Mouse (Mus musculus): ENCODE measurements around the gene Prss41. TPM values are rescaled to one million over a fixed set of nuclear protein-coding genes. Genes with fewer than 3 reads are reported as not detected.
A peak's percentile ranks its signal among the peaks of the same experiment; 100 is the strongest.

Prss41 gene
- polyA plus RNA-seq, 1 experiment from 2014 or later = 2.0 TPM

DNA sequence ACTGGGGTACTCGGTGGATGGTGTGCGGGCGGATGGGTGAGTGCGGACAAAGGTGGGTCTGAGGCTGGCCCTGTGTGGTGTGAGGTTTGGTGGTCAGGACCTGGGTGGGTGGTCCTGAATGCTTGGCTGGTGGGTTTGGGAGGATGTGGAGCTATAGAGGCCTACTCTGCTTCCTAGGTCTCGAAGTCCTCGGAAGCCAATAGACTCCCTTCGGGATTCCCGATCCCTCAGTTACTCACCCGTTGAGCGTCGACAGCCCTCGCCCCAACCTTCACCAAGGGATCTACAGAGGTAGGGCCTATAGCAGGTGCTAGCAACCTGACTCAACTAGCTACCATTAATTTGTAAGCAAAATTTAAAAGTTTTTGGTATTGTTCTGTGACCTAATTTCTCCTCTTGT is 20.4 kb downstream of the Prss41 start:
- Histone ChIP-seq H3K4me2 (no peak overlapping the region), H3K27me3 (no peaks in the 10 kb centered on the region), H3K36me3 (peaks cover 87% of the 10 kb centered on the region), H3K4me3 (no peak overlapping the region), H3K27ac (no peak overlapping the region), H3K9me3 (peaks cover 14% of the 10 kb centered on the region), H3K9ac (no peak overlapping the region), H3K4me1 (peaks cover 15% of the 10 kb centered on the region)
- no peak; the same call in 1 of the 2 replicates for ATAC-seq (ENCODE audit: insufficient number of reproducible peaks, insufficient read depth, low FRiP score, low TSS enrichment, low read depth)
- WGBS = 88% methylated on average over 12 of the region's 12 CpGs

GRCm38 (mm10) chr17:23823018-23823417 is 21.0 kb downstream of the Prss41 start:
- no peak for ATAC-seq (ENCODE audit: insufficient number of reproducible peaks, insufficient read depth, low FRiP score, low TSS enrichment, low read depth)
- Histone ChIP-seq H3K27ac (no peak overlapping the region), H3K36me3 (peaks cover 93% of the 10 kb centered on the region), H3K4me2 (no peak overlapping the region), H3K4me1 (peaks cover 11% of the 10 kb centered on the region), H3K9me3 (peaks cover 20% of the 10 kb centered on the region), H3K27me3 (no peaks in the 10 kb centered on the region), H3K9ac (no peak overlapping the region), H3K4me3 (no peak overlapping the region)
- 85% methylated on average over 16 of the region's 16 CpGs for WGBS

DNA sequence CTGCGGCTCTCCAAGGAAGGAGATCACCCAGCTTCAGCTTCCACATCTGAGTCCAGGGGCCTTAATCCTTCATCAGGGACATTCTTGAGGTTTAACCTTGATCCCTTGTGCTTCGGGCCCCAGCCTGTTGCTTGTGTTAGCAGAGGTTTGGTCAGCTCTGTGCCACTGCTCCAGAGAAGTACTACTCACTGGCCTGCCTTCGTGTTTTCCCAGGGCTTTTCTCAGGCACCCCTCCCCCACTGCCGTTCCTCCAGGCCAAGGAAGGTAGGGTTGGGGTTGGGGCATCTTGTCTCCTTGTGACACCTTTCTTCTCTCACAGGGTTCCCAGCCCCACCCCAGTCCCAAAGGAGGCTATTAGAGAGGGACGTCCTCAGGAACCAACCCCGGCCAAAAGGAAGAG is 21.9 kb downstream of the Prss41 start:
- 69% methylated on average over 6 of the region's 6 CpGs for WGBS
- H3K4me2 ChIP-seq = no peak overlapping the region
- no peak for ATAC-seq (ENCODE audit: insufficient number of reproducible peaks, insufficient read depth, low FRiP score, low TSS enrichment, low read depth)

DNA sequence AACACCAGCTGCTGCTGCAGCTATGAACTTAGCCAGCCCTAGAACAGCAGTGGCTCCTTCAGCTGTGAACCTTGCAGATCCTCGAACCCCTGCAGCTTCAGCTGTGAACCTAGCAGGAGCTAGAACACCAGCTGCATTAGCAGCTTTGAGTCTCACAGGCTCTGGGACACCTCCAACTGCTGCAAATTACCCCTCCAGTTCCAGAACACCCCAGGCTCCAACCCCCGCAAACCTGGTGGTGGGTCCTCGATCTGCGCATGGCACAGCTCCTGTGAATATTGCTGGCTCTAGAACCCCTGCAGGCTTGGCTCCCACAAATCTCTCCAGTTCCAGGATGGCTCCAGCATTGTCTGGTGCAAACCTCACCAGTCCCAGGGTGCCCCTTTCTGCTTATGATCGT is 23.2 kb downstream of the Prss41 start:
- Histone ChIP-seq H3K27ac (no peak overlapping the region), H3K9me3 (peaks cover 32% of the 10 kb centered on the region), H3K9ac (no peak overlapping the region), H3K4me3 (no peak overlapping the region), H3K4me2 (no peak overlapping the region), H3K27me3 (no peaks in the 10 kb centered on the region), H3K4me1 (no peaks in the 10 kb centered on the region), H3K36me3 (peaks cover 99% of the 10 kb centered on the region)
- no peak for ATAC-seq (ENCODE audit: insufficient number of reproducible peaks, insufficient read depth, low FRiP score, low TSS enrichment, low read depth)
- 95% methylated on average over 5 of the region's 5 CpGs for WGBS

More for the DNA sequence above, 21.9 kb downstream of the Prss41 start:
- no peaks in the 10 kb centered on the region for H3K27me3 ChIP-seq
- H3K27ac ChIP-seq = no peak overlapping the region
- peaks cover 99% of the 10 kb centered on the region for H3K36me3 ChIP-seq
- H3K9ac ChIP-seq = no peak overlapping the region
- no peak overlapping the region for H3K4me3 ChIP-seq
- H3K9me3 ChIP-seq = peaks cover 26% of the 10 kb centered on the region
- H3K4me1 ChIP-seq = peaks cover 2% of the 10 kb centered on the region

GRCm38 (mm10) chr17:23819235-23819634 is 24.7 kb downstream of the Prss41 start:
- WGBS = 98% methylated on average over 25 of the region's 25 CpGs
- H3K27me3 ChIP-seq = no peaks in the 10 kb centered on the region
- peaks cover 32% of the 10 kb centered on the region for H3K9me3 ChIP-seq
- no peak overlapping the region for H3K9ac ChIP-seq
- no peaks in the 10 kb centered on the region for H3K4me1 ChIP-seq
- no peak overlapping the region for H3K4me3 ChIP-seq
- H3K27ac ChIP-seq = no peak overlapping the region
- H3K36me3 ChIP-seq = peaks cover 99% of the 10 kb centered on the region
- ATAC-seq (ENCODE audit: insufficient number of reproducible peaks, insufficient read depth, low FRiP score, low TSS enrichment, low read depth) = no peak
- H3K4me2 ChIP-seq = no peak overlapping the region

DNA sequence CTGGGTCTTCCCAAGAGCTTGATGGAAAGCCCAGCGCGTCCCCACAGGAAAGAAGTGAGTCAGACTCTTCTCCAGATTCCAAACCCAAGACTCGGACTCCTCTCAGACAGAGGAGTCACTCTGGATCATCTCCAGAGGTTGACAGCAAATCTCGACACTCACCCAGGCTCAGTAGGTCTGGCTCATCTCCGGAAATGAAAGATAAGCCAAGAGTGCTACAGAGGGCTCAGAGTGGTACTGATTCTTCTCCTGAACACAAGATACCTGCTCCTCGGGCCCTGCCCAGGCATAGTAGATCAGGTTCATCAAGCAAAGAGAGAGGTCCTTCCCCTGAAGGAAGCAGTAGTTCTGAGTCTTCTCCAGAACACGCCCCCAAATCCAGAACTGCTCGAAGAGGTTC is 25.4 kb downstream of the Prss41 start:
- no peak for ATAC-seq (ENCODE audit: insufficient number of reproducible peaks, insufficient read depth, low FRiP score, low TSS enrichment, low read depth)
- WGBS = 97% methylated on average over 8 of the region's 8 CpGs
- H3K9me3 ChIP-seq = peaks cover 32% of the 10 kb centered on the region

DNA sequence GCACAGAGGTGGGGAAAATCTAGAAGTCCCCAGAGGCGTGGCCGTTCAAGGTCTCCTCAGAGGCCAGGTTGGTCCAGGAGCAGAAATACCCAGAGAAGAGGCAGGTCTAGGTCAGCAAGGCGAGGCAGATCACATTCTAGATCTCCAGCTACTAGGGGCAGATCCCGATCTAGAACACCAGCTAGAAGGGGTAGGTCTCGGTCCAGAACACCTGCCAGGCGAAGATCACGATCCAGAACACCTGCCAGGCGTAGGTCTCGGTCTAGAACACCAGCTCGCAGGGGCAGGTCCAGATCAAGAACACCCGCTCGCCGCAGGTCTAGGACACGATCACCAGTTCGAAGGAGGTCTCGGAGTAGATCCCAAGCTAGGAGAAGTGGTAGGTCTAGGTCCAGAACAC is 28.3 kb downstream of the Prss41 start:
- peaks cover 32% of the 10 kb centered on the region for H3K9me3 ChIP-seq
- no peaks in the 10 kb centered on the region for H3K4me1 ChIP-seq
- no peak overlapping the region for H3K4me3 ChIP-seq
- no peak overlapping the region for H3K4me2 ChIP-seq
- no peak overlapping the region for H3K9ac ChIP-seq
- no peaks in the 10 kb centered on the region for H3K27me3 ChIP-seq
- WGBS = 96% methylated on average over 16 of the region's 16 CpGs
- H3K27ac ChIP-seq = no peak overlapping the region
- no peak for ATAC-seq (ENCODE audit: insufficient number of reproducible peaks, insufficient read depth, low FRiP score, low TSS enrichment, low read depth)
- H3K36me3 ChIP-seq = peaks cover 96% of the 10 kb centered on the region

More for the DNA sequence above, 25.4 kb downstream of the Prss41 start:
- no peaks in the 10 kb centered on the region for H3K4me1 ChIP-seq
- H3K4me3 ChIP-seq = no peak overlapping the region
- H3K4me2 ChIP-seq = no peak overlapping the region
- H3K9ac ChIP-seq = no peak overlapping the region
- H3K27ac ChIP-seq = no peak overlapping the region
- no peaks in the 10 kb centered on the region for H3K27me3 ChIP-seq
- H3K36me3 ChIP-seq = peaks cover 99% of the 10 kb centered on the region

DNA sequence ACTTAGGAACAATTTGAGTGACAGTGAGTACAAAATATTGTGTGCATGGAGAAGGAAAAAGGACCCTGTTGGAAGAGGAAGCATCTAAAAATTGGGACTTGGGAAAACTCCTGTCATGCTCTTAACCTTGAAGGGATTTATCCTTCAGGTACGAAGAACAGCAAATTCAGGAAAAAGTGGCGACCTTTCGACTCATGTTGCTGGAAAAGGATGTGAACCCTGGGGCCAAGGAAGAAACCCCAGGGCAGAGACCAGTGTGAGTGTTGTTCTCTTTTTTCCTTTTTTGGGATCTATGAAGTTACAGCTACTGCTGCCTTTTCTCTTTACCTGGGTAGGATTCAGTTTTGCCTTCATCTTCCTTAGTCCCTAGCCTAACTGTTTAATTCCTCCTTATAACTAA is 36.1 kb downstream of the Prss41 start:
- no peak for ATAC-seq (ENCODE audit: insufficient number of reproducible peaks, insufficient read depth, low FRiP score, low TSS enrichment, low read depth)
- peaks cover 60% of the 10 kb centered on the region for H3K36me3 ChIP-seq
- H3K4me3 ChIP-seq = no peak overlapping the region
- H3K9me3 ChIP-seq = no peaks in the 10 kb centered on the region
- 93% methylated on average over 3 of the region's 3 CpGs for WGBS
- no peak overlapping the region for H3K9ac ChIP-seq
- no peak overlapping the region for H3K27ac ChIP-seq
- no peak overlapping the region for H3K4me2 ChIP-seq
- peaks cover 30% of the 10 kb centered on the region for H3K4me1 ChIP-seq
- no peaks in the 10 kb centered on the region for H3K27me3 ChIP-seq

DNA sequence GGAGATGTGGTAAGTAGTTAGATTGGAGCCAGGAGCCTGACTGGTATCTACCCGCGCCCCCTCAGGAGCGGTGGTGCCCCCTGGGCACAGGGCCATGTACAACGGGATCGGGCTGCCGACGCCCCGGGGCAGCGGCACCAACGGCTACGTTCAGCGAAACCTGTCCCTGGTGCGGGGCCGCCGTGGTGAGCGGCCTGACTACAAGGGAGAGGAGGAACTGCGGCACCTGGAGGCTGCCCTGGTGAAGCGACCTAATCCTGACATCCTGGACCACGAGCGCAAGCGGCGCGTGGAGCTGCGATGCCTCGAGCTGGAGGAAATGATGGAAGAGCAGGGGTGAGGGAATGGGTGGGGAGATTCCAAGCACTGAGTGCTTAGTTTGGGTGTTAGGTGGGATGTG is 37.1 kb downstream of the Prss41 start:
- ATAC-seq (ENCODE audit: insufficient number of reproducible peaks, insufficient read depth, low FRiP score, low TSS enrichment, low read depth) = no peak
- Histone ChIP-seq H3K4me1 (peaks cover 33% of the 10 kb centered on the region), H3K36me3 (peaks cover 50% of the 10 kb centered on the region), H3K27ac (0 out of 2 replicates have a peak overlapping the region, but pooled peaks have one; percentile 3), H3K9me3 (no peaks in the 10 kb centered on the region), H3K27me3 (no peaks in the 10 kb centered on the region), H3K4me2 (peak overlapping the region; percentile 84), H3K9ac (peak overlapping the region; percentile 56), H3K4me3 (peak overlapping the region; percentile 20)
- WGBS = 61% methylated on average over 25 of the region's 25 CpGs

- peaks cover 27% of the 10 kb centered on the region for H3K36me3 ChIP-seq
- H3K9me3 ChIP-seq = no peaks in the 10 kb centered on the region
- H3K4me1 ChIP-seq = peaks cover 33% of the 10 kb centered on the region
- under 1% methylated on average over 8 of the region's 8 CpGs for WGBS
- no peak for ATAC-seq (ENCODE audit: insufficient number of reproducible peaks, insufficient read depth, low FRiP score, low TSS enrichment, low read depth)
- H3K9ac ChIP-seq = peak overlapping the region; percentile 99
- no peak overlapping the region for H3K27ac ChIP-seq
- H3K4me2 ChIP-seq = peak overlapping the region; percentile 84
- no peaks in the 10 kb centered on the region for H3K27me3 ChIP-seq
- peak overlapping the region; percentile 100 for H3K4me3 ChIP-seq
Observed at GRCm38 (mm10) chr17:23804426-23805085, 39.4 kb downstream of the Prss41 start.

DNA sequence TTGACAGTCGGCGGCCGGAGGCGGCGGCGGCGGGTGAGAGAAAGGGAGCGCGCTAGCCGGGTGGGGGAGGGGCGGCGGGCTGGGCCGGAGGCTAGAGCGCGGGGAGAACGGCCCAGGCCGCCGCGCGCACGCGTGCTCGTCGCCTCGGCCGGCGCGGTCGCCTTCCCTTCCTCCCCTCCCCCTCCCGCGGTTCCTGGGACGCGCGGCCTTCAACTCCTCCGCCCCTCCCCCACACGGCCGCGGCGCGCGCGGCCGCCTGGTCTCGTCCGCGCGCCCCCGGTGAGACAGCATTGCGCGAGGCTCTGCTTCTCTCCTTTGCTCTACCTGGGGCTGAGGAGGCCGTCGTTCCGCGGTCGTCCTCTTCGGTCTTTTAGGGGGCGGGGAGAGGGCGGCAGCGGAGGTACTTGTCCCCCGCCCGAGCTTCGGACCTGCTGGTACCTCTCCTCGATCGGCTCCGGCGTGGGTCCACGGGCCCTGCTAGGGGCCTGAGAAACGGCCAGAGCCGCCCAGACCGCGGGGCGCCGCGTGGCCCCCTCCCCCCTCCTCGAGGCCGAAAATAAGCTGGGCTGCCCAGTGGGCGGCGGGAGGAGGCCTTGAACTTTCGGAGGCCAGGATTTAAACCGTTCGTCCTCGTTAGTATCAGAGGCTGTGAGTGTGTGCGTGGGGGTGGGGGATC is 40.5 kb downstream of the Prss41 start:
- Histone ChIP-seq H3K9me3 (no peaks in the 10 kb centered on the region), H3K9ac (peak overlapping the region; percentile 99), H3K4me2 (peak overlapping the region; percentile 84), H3K4me3 (peak overlapping the region; percentile 100), H3K4me1 (peaks cover 33% of the 10 kb centered on the region), H3K27ac (peak overlapping the region; percentile 97), H3K36me3 (peaks cover 17% of the 10 kb centered on the region), H3K27me3 (no peaks in the 10 kb centered on the region)
- WGBS = under 1% methylated on average over 57 of the region's 83 CpGs
- peak; percentile 62; the same call in 1 of the 2 replicates for ATAC-seq (ENCODE audit: insufficient number of reproducible peaks, insufficient read depth, low FRiP score, low TSS enrichment, low read depth)

Measured in embryonic facial prominence, embryonic 13.5 days (tissue).